Mouse (Mus musculus): Measurements from ENCODE around the gene Tmem59. TPM values are rescaled to one million over a fixed set of nuclear protein-coding genes. Genes with fewer than 3 reads are reported as not detected.

Tmem59 gene
- polyA plus RNA-seq, 1 experiment from 2014 or later: 282 TPM

DNA sequence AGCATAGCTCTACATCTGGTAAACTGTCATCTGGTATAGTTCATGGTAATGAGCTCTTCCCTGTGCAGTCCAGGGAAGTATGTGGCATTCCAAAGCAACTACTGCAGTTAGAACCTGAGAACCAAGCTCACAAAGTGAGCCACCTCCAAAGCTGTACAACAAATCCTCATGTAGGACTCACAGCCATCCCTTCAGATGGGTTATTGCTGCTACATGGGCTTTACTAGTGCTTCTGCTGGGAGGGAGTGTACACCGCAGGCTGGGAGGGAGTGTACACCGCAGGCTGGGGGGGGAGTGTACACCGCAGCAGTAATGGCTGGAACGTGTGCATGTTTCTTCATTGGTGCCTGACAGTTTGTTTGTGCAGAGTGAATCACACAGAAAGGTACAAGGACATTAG is 5.0 kb downstream of the Tmem59 start:
- DNase-seq: peak; percentile 29
- Histone ChIP-seq H3K9ac (replicated peaks) (no peak overlapping the region), H3K27ac (ENCODE audit: low read depth) (peak overlapping the region; percentile 62; the same call in 1 of the 2 replicates)

GRCm38 (mm10) chr4:107185703-107186102 is 7.5 kb downstream of the Tmem59 start:
- DNase-seq: no peak
- H3K36me3 ChIP-seq (replicated peaks; ENCODE audit: insufficient read depth, low read length): peaks cover 47% of the 10 kb centered on the region
- no peak for TF ChIP-seq CTCF (IDR thresholded peaks at IDR 0.05; ENCODE audit: low read depth)
- TF ChIP-seq EP300 (IDR thresholded peaks at IDR 0.05; ENCODE audit: low read depth): no peak
- no peak overlapping the region for H3K27ac ChIP-seq (ENCODE audit: low read depth)
- no peak for ATAC-seq
- 85% methylated on average over 3 of the region's 3 CpGs for WGBS (ENCODE audit: insufficient replicate concordance)
- H3K9ac ChIP-seq (replicated peaks): no peak overlapping the region
- H3K27me3 ChIP-seq (ENCODE audit: insufficient read depth, low read length): no peaks in the 10 kb centered on the region
- peaks cover 22% of the 10 kb centered on the region for H3K4me1 ChIP-seq (ENCODE audit: insufficient read depth)
- no peak overlapping the region for H3K4me2 ChIP-seq (ENCODE audit: low read depth, low read length)
- no peaks in the 10 kb centered on the region for H3K9me3 ChIP-seq (ENCODE audit: low read length)
- no peak overlapping the region for H3K4me3 ChIP-seq (ENCODE audit: low read depth, low read length)

More for the DNA sequence above, 5.0 kb downstream of the Tmem59 start:
- no peak for ATAC-seq
- Histone ChIP-seq H3K4me3 (ENCODE audit: low read depth, low read length) (no peak overlapping the region), H3K4me2 (ENCODE audit: low read depth, low read length) (peak overlapping the region; percentile 31), H3K9me3 (ENCODE audit: low read length) (no peaks in the 10 kb centered on the region), H3K36me3 (replicated peaks; ENCODE audit: insufficient read depth, low read length) (peaks cover 24% of the 10 kb centered on the region), H3K4me1 (ENCODE audit: insufficient read depth) (peaks cover 30% of the 10 kb centered on the region), H3K27me3 (ENCODE audit: insufficient read depth, low read length) (no peaks in the 10 kb centered on the region)
- WGBS (ENCODE audit: insufficient replicate concordance): 66% methylated on average over 4 of the region's 4 CpGs
- no peak for TF ChIP-seq CTCF (IDR thresholded peaks at IDR 0.05; ENCODE audit: low read depth)
- TF ChIP-seq EP300 (IDR thresholded peaks at IDR 0.05; ENCODE audit: low read depth): no peak

- TF ChIP-seq CTCF (IDR thresholded peaks at IDR 0.05; ENCODE audit: low read depth): no peak
- no peak for TF ChIP-seq EP300 (IDR thresholded peaks at IDR 0.05; ENCODE audit: low read depth)
- no peak overlapping the region for H3K27ac ChIP-seq (ENCODE audit: low read depth)
- H3K27me3 ChIP-seq (ENCODE audit: insufficient read depth, low read length): no peaks in the 10 kb centered on the region
- H3K4me1 ChIP-seq (ENCODE audit: insufficient read depth): no peaks in the 10 kb centered on the region
- H3K9me3 ChIP-seq (ENCODE audit: low read length): no peaks in the 10 kb centered on the region
- H3K36me3 ChIP-seq (replicated peaks; ENCODE audit: insufficient read depth, low read length): peaks cover 76% of the 10 kb centered on the region
- H3K4me3 ChIP-seq (ENCODE audit: low read depth, low read length): no peak overlapping the region
- no peak overlapping the region for H3K4me2 ChIP-seq (ENCODE audit: low read depth, low read length)
- 90% methylated on average over 3 of the region's 3 CpGs for WGBS (ENCODE audit: insufficient replicate concordance)
- no peak overlapping the region for H3K9ac ChIP-seq (replicated peaks)
- no peak for ATAC-seq
- DNase-seq: no peak
Observed at GRCm38 (mm10) chr4:107193841-107194240, 15.6 kb downstream of the Tmem59 start.

- H3K9ac ChIP-seq (replicated peaks): no peak overlapping the region
- H3K27ac ChIP-seq (ENCODE audit: low read depth): no peak overlapping the region
- WGBS (ENCODE audit: insufficient replicate concordance): 83% methylated on average over 2 of the region's 2 CpGs
- no peaks in the 10 kb centered on the region for H3K4me1 ChIP-seq (ENCODE audit: insufficient read depth)
- no peak for ATAC-seq
- H3K36me3 ChIP-seq (replicated peaks; ENCODE audit: insufficient read depth, low read length): peaks cover 78% of the 10 kb centered on the region
- TF ChIP-seq CTCF (IDR thresholded peaks at IDR 0.05; ENCODE audit: low read depth) (no peak), EP300 (IDR thresholded peaks at IDR 0.05; ENCODE audit: low read depth) (no peak)
- no peak for DNase-seq
- H3K4me2 ChIP-seq (ENCODE audit: low read depth, low read length): no peak overlapping the region
- no peak overlapping the region for H3K4me3 ChIP-seq (ENCODE audit: low read depth, low read length)
- H3K9me3 ChIP-seq (ENCODE audit: low read length): no peaks in the 10 kb centered on the region
- no peaks in the 10 kb centered on the region for H3K27me3 ChIP-seq (ENCODE audit: insufficient read depth, low read length)
Observed at GRCm38 (mm10) chr4:107196454-107196853, 18.3 kb downstream of the Tmem59 start.

DNA sequence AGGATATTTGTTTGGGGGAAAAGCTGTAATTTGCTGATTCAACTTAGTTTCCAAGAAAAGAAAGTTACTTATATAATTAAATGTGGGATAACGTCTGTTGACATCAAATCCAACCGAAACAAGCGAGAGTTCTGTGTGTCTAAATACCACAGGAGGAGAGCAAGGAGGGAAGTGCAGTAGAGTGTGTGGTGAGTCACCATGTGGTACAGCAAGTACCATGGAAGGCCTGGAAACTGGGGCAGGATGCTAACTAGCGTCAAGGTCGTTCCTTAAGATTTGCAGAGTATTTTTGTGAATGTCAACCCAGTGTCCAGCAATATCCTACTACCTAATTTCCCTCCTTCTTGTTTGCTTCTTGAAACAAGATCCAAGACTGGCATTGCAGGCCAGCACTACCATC is 19.9 kb downstream of the Tmem59 start:
- WGBS (ENCODE audit: insufficient replicate concordance): 88% methylated on average over 5 of the region's 5 CpGs
- Histone ChIP-seq H3K27ac (ENCODE audit: low read depth) (no peak overlapping the region), H3K9ac (replicated peaks) (no peak overlapping the region), H3K4me1 (ENCODE audit: insufficient read depth) (no peaks in the 10 kb centered on the region), H3K36me3 (replicated peaks; ENCODE audit: insufficient read depth, low read length) (peaks cover 78% of the 10 kb centered on the region), H3K4me2 (ENCODE audit: low read depth, low read length) (no peak overlapping the region), H3K27me3 (ENCODE audit: insufficient read depth, low read length) (no peaks in the 10 kb centered on the region), H3K9me3 (ENCODE audit: low read length) (no peaks in the 10 kb centered on the region), H3K4me3 (ENCODE audit: low read depth, low read length) (no peak overlapping the region)
- no peak for ATAC-seq
- TF ChIP-seq CTCF (IDR thresholded peaks at IDR 0.05; ENCODE audit: low read depth): no peak
- TF ChIP-seq EP300 (IDR thresholded peaks at IDR 0.05; ENCODE audit: low read depth): no peak
- DNase-seq: no peak

DNA sequence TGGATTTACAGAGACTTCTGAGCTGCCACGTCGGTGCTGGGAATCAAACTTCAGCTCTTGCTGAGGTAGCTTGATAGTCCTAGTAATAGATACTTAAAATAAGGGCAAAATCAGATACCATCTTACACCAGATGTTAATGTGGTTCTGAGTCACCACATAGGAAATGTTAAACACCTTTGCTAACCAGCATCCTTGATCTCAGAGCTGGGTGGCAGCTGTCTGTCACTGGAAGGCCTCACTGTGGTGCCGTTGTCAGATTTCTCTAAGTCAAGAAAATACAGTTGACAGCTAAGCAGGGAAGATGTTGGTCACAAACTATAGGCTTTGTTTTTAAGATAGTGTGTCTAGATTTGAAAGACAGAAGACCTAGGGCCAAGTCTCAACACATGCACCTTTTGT is 23.6 kb downstream of the Tmem59 start:
- no peak for ATAC-seq
- Histone ChIP-seq H3K36me3 (replicated peaks; ENCODE audit: insufficient read depth, low read length) (peaks cover 73% of the 10 kb centered on the region), H3K27me3 (ENCODE audit: insufficient read depth, low read length) (no peaks in the 10 kb centered on the region), H3K4me2 (ENCODE audit: low read depth, low read length) (no peak overlapping the region), H3K4me3 (ENCODE audit: low read depth, low read length) (no peak overlapping the region), H3K9ac (replicated peaks) (no peak overlapping the region), H3K4me1 (ENCODE audit: insufficient read depth) (no peaks in the 10 kb centered on the region), H3K9me3 (ENCODE audit: low read length) (no peaks in the 10 kb centered on the region), H3K27ac (ENCODE audit: low read depth) (no peak overlapping the region)
- 87% methylated on average over 3 of the region's 3 CpGs for WGBS (ENCODE audit: insufficient replicate concordance)
- TF ChIP-seq EP300 (IDR thresholded peaks at IDR 0.05; ENCODE audit: low read depth) (no peak), CTCF (IDR thresholded peaks at IDR 0.05; ENCODE audit: low read depth) (no peak)
- no peak for DNase-seq

DNA sequence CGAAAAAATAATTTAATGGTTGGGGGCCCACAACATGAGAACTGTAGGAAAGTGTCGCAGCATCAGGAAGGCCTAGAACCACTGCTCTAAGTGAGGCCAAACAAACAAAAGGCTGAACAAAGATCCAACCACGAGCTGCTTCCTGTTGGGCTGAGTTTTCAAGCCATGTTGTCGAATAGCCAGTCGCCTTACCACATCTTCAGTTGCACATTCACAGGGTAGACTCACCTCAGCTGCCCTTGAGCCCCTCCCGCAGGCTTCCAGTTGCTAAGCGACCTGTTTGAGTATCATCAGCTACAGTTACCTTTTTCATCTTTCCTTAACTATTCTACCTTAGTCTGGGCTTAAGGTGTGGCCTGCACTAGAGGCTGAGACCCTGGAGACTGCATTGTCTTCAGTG is 24.8 kb downstream of the Tmem59 start:
- H3K36me3 ChIP-seq (replicated peaks; ENCODE audit: insufficient read depth, low read length): peaks cover 63% of the 10 kb centered on the region
- H3K9me3 ChIP-seq (ENCODE audit: low read length): no peaks in the 10 kb centered on the region
- H3K4me2 ChIP-seq (ENCODE audit: low read depth, low read length): no peak overlapping the region
- no peak for ATAC-seq
- no peak overlapping the region for H3K27ac ChIP-seq (ENCODE audit: low read depth)
- H3K4me3 ChIP-seq (ENCODE audit: low read depth, low read length): no peak overlapping the region
- H3K4me1 ChIP-seq (ENCODE audit: insufficient read depth): no peaks in the 10 kb centered on the region
- H3K27me3 ChIP-seq (ENCODE audit: insufficient read depth, low read length): no peaks in the 10 kb centered on the region
- WGBS (ENCODE audit: insufficient replicate concordance): 78% methylated on average over 7 of the region's 7 CpGs
- TF ChIP-seq EP300 (IDR thresholded peaks at IDR 0.05; ENCODE audit: low read depth): no peak
- TF ChIP-seq CTCF (IDR thresholded peaks at IDR 0.05; ENCODE audit: low read depth): no peak
- H3K9ac ChIP-seq (replicated peaks): no peak overlapping the region
- no peak for DNase-seq
